Mouse (Mus musculus) cerebellum, adult 9-10 months (tissue): ENCODE measurements around the gene Ahdc1.

Experiments
- DNase-seq: peaks from one replicate; pipeline ENCODE4 v3.0.0; 2022

Gene Ahdc1

DNA sequence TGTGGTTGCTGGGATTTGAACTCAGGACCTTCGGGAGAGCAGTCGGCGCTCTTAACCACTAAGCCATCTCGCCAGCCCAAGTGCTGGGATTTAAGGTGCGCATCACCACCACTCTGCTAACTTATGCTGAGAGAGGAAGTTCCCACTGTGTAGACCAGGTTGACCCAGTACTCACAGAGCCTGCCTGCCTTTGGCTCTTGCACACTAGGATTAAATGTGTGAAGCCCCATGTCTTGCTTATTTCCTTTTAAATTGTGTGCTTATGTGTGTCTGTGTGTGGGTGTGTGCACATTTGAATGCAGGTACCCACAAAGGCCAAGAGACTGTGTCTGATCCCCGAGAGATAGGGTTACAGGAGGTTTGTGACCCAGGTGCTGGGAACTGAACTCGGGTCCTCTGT is 95.6 kb downstream of the Ahdc1 start:
- no peak for DNase-seq

GRCm38 (mm10) chr4:133107788-133108281 is 96.8 kb downstream of the Ahdc1 start:
- no peak for DNase-seq

GRCm38 (mm10) chr4:133108481-133109334 is 97.6 kb downstream of the Ahdc1 start:
- no peak for DNase-seq

DNA sequence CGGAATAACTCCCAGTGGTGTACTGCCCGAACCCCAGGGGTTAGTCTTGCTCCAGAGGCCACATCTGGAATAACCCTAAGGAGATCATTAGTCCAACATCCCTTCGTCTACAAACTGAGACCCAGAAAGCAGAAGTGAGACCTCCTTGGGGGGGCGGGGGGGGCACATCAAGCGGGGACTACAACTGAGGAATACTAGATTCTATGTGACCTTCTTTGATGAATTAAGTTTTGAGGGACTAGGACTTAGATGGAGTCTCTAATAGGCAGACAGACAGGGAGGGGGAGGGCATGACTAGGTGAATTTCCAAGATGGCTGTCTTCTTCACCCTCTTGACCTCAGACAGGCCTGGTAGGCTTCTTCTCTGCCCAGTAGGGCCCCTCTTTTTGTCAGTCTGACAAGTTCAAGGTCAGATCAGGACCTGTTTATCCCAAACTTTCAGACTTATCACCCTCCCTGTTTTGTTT is 98.3 kb downstream of the Ahdc1 start:
- DNase-seq, result no peak

GRCm38 (mm10) chr4:133112175-133112838 is 101.2 kb downstream of the Ahdc1 start:
- DNase-seq, result no peak

- no peak for DNase-seq
Measured at GRCm38 (mm10) chr4:133113351-133113882, 102.4 kb downstream of the Ahdc1 start.

DNA sequence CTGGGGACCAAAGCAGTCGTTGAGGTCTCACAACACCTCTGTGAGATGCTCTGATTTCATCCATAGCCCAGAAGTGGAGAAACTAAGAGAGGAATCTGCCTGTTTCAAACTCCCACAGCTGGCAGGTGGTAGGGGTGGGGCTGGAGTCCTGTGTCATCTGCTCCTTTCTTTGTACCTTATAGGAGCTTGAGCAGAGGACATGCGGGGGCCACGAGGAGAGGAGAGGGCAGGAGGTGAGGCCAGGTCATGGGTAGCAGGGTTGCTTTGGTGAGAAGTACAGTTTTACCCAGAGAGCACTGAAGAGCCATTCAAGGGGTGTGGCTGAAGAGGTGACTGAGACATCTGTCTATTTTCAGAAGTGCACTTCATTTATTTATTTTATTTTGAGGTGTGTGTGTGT is 103.7 kb downstream of the Ahdc1 start:
- no peak for DNase-seq

- DNase-seq, result no peak
Measured at GRCm38 (mm10) chr4:133115721-133116429, 104.8 kb downstream of the Ahdc1 start.

GRCm38 (mm10) chr4:133116756-133117470 is 105.9 kb downstream of the Ahdc1 start:
- no peak for DNase-seq

- DNase-seq, result peak; percentile 67
Measured at GRCm38 (mm10) chr4:133117556-133118411, 106.7 kb downstream of the Ahdc1 start.

- DNase-seq, result no peak
Measured at GRCm38 (mm10) chr4:133118775-133119375, 107.8 kb downstream of the Ahdc1 start.

DNA sequence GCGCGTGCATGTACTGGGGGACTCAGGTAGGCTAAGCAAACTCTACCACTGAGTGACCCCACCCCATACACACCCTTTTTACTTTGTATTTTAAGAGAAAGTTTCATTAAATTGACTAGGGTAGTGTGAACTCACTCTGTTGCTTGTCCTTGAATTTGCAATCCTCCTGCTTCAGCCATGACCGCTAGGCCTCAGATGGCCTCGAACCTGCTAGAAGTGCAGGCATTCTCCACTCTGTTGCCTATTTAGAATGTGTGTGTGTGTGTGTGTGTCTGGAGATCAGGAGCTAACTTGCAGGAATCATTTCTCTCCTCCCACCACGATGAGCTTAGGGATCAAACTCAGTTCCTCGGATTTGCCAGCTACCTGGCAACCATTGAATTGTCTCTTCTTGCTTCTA is 108.5 kb downstream of the Ahdc1 start:
- DNase-seq, result no peak

DNA sequence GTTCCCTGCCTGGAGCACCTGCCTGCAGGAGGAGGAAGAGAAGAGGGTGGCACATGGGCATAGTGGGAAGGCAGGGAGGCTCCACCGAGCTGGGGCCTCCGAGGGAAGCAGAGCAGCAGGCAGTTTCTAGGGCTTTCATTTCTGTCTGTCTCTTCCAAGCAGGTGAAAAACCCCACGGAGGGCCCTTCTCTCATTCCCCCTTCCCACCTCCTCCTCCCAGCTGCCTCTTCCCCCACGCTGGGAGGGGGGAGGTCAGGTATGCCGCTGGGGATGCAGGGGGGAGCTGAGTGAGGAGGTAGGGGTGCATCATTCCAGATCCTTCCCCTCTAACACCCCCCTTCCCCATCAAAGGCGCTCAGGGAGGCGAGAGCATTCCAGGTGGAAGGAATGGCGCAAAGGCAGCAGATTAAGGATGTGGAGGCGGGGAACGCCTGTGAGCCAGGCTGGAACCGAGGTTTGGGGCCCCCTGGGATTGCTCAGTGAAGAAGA is 109.8 kb downstream of the Ahdc1 start:
- no peak for DNase-seq

DNA sequence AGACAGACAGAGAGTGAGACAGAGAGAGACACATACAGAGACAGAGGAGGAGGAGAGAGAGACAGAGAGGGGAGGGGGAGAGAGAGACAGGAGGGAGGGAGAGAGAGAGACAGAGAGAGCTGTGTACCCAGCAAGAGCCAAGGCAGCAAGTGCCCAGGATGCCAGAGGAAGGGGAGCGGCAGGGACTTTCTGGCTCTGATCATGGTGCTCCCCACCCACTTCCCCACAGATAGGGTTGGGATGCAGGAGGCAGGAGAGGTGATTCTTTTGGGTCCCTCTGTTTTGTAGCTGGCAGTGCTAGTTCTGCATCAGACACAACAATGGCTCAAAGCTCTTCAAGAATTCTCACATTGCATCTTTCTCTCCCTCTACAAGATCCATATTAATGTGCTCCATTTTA is 110.4 kb downstream of the Ahdc1 start:
- no peak for DNase-seq

DNA sequence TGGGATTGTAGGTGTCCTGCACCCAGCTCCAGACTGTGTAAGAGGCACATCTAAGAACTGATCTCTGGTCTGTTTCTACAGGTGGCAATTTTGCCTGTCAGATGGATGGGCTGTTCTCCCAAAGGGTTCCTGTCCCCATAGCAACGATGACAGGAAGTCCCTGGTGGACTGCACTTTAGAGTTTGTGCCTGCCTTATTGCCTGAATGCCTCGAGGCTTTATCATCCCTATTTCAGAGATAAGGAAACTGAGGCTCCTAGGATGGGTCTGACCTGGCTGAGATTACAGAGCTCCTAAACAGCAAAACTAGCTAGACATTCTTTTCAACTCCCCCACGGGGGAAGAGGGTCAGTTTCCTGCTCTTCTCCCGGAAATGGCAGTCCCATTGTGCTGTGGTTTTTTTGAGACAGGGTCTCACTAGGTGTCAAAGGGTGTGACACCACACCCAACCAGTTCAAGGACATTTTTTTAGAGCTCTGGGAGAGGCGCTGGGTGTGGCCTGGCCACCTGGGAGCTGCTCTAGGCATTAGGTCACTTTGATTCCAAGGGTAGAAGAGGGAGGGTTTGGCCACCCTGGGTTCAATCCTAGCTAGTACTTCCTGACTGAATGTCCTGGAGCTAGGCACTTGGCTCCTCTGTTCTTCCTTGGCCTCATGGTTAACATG is 111.0 kb downstream of the Ahdc1 start:
- DNase-seq, result no peak

DNA sequence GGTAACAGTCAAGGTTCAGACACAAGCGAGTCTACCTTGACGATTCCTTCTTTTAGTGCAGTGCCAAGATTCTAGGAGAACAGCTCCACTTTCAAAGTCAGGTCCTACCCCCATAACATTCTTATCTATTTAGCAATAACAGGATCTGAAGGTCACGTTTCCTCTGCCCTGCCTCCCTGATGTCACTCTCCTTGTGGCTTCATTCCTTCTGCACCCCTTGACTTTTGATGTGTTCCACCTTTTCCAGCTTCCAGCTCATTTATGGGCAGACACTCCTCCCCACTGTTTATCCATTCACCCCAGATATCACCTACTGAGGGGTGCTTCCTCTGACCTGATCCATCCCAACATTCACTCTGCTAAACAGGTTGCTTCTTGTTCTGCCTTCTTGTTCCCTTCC is 116.0 kb downstream of the Ahdc1 start:
- DNase-seq, result no peak
